Mouse (Mus musculus) 416B (cell line): ENCODE measurements around the gene Wdfy2.
A peak's percentile ranks its signal among the peaks of the same experiment; 100 is the strongest.
"Not testable (repeated sequence)": the region's sequence is repeated elsewhere in the genome, so short reads cannot be mapped to it uniquely, and the experiment has no call there.

Source experiments
- DNase-seq: peaks from one replicate; pipeline ENCODE4 v3.0.0; 2011; ENCODE audit warnings: low read depth

The Wdfy2 gene

DNA sequence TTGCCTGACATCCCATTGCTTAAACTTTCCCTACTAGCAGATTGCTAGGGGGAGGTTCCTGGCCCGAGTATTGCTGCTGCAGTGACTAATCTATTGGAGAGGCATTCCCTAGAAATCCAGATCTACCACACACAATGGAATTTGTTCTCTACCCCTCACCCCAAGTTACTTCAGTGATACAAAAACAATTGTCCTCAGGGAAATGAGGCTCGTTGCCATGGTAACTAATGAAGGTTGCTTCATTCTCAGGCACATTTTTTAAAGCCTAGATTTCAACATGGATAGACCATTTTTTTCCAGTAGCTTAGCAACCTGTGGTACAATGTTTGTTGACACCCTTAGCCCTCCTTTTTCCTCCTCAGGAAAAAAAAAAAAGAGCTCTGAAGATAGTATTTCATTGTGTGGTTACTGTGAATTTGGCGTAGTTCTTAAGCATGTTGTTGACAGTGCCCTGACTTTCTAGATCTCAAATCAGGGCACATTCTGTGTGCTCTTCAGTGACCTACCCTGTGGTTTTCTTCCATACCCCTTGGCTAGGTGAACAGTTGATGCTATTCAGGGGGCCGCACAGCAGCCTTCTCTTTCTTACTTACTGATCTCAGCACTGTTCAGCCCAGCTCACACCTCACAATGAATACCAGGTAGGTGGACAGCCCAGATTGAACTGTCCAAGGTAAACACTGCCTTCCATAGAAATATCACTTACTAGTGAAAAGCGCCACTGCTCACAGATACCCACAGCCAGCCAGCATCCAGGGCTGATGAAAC is 42.8 kb downstream of the Wdfy2 start:
- peak; percentile 49 for DNase-seq

DNA sequence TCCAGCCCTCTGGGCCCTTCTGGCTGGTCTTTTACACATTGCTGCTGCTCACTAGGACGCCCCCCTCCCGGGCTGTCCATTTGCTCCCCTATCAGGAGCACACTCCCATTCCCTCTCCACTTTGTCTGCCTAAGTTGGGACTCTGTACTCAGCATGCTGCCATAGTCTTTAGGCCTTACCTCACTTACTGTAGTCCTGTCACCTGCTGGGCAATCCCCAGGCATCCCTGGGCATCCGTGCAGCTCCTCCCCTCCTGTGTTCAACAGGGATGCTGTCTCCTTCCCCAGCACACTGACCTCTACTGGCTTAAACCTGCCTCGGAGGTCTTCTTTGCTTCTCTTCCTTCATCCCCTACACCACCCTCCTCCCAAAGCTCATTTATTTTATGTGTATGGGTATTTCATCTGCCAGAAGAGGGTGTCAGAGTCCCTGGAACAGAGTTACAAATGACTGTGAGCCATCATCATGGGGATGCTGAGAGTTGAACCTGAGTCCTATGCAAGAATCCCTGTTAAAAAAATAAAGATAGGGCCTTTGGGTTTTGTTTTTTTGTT is 44.7 kb downstream of the Wdfy2 start:
- DNase-seq, result peak; percentile 61

- no peak for DNase-seq
Measured at GRCm38 (mm10) chr14:62883551-62883950, 46.1 kb downstream of the Wdfy2 start.

GRCm38 (mm10) chr14:62884171-62884570 is 46.7 kb downstream of the Wdfy2 start:
- no peak for DNase-seq

DNA sequence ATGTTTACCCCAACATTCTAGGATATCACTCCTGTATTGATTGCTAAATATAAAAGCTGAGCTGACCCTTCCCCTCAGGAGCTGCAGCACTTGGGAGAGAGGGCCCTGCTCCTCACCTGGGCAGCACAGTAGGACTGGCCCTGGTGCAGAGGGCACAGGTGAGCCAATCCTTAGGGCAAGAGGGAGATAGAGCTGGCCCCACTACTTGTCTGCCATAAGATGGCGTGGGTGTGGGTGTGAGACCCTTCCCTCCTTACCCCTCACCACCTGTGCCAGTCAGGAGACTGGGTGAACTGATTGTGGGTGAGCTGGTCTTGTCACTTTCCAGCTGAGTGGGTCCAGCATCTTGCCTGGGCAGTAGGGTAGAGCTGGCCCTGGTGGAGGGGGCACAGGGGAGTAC is 47.2 kb downstream of the Wdfy2 start:
- DNase-seq, result no peak

- no peak for DNase-seq
Measured at GRCm38 (mm10) chr14:62885146-62885545, 47.7 kb downstream of the Wdfy2 start.

DNA sequence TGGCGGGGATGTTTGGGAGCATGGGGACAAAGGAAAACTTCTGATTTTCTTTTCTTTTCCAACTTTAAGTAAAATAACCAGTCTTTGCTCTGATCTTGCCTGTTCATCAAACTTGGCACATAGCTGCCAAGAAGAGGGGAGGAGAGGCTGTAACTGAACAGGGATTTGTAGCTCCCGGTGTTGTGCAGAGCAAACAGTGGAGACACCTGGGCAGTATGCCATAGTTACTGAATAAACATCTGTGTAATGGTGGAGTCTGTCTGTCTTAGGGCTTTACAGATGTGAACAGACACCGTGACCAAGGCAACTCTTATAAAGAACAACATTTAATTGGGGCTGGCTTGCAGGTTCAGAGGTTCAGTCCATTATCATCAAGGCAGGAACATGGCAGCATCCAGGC is 53.9 kb downstream of the Wdfy2 start:
- no peak for DNase-seq

- DNase-seq, result no peak
Measured at GRCm38 (mm10) chr14:62892771-62893641, 55.5 kb downstream of the Wdfy2 start.

DNA sequence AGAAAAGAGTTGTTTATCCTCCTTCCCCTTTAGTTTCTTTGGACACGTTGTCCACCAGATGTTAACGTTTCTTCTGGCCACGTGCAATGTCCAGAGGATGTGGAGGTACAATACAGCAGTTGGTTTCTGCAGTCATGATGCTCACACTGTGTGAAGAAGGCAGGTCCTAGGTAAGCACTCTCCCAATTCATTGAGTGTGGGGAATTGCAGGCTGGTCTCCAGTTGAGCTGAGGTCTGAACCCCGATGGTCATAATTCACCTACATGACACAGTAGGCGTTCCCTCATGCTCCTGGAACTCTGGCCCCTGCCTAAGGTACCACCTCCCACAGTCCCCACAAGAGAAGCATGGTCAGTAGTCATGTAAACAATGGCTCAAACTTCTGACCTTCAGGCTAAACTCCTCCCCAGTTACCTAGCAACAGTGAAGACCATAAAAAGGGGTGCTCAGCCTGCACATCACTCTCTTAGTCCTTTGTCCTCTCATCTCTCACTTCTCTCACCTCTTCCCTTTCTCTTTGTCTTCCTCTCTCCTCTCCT is 56.2 kb downstream of the Wdfy2 start:
- not testable (repeated sequence) for DNase-seq

GRCm38 (mm10) chr14:62894924-62895840 is 57.7 kb downstream of the Wdfy2 start:
- DNase-seq, result no peak

DNA sequence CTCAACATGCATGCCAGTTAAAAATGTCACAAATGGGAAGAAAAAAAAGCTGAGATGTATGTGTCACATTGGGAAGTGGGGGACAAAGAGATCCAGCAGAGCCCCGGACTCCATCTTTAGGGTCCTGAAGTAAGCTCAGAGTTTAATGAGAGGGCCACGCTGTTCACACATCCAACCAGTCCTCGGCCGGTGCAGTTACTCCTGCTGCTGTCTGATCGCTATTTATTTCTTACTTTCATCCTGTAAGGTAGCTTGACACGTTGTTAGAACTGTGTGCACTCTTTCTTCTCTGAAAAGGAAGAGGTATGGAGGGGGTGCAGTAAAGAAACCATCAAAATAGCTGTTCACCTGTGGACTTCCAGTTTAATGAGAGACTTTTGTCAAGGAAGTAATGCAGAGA is 60.6 kb downstream of the Wdfy2 start:
- no peak for DNase-seq

- DNase-seq, result no peak
Measured at GRCm38 (mm10) chr14:62907888-62908287, 70.4 kb downstream of the Wdfy2 start.

DNA sequence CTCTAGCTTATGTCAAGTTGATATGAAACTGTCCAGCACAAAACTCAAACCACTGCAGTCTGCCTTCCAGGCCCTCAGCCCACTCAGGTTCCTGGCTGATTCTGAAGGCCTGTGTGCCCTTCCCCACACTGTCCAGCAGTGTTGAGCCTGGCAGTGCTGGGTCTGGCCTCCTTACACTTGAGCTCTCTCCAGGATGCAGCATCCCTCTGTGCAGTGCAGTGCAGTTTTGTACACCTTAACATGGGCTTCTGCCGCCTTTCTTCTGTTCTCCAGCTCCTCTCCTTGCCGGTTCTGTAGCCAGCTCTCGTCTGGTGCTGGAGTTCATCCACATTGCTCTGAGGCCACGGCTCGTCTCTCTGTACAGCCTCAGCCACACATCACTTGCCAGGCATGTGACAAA is 71.1 kb downstream of the Wdfy2 start:
- DNase-seq, result no peak

DNA sequence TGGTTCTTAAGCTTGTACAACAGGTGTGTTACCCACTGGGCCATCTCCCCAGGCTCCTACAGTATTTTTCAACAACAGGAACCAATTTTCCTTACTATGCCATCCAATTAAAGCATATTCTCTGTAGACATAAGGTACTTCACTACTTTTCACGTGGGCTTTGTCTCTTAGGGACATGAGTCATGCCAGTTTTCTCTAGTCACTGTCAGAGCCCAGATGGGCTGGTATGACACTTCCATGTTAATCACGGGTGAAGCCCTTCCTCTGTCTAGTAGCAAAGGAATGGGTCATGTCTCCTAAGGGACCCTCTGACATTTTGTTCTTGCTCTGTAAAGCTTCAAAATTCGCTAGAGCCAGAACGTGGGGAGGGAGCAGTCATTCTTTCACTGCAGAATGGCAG is 73.4 kb downstream of the Wdfy2 start:
- DNase-seq, result peak; percentile 9

DNA sequence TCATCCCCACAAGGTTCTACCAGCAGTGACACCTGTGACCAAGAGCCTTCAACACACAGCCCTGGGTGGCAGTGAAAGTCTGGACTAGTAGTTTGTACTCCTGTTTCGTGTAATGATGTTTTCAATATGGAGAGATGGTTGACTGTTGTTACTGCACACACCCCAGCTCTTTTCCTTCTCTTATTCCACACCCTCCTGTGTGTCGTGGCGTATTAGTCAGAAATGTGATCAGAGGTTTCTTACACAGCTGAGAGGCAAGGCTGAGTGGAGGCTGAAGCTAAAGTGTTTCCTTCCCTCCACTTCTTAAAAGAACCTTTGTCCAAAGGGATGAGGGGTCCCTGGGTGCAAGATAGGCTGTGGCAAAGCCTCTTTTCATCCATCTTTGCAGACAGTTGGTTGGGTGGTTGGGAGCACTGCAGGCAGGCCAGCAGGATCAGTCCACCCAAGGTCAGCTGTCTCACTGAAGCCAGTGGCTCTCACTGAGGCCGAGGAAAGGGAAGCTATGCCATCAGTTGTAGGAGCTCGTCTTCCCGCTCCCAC is 77.7 kb downstream of the Wdfy2 start:
- no peak for DNase-seq

- DNase-seq, result no peak
Measured at GRCm38 (mm10) chr14:62916488-62917034, 79.1 kb downstream of the Wdfy2 start.

- DNase-seq, result no peak
Measured at GRCm38 (mm10) chr14:62921401-62921800, 83.9 kb downstream of the Wdfy2 start.

DNA sequence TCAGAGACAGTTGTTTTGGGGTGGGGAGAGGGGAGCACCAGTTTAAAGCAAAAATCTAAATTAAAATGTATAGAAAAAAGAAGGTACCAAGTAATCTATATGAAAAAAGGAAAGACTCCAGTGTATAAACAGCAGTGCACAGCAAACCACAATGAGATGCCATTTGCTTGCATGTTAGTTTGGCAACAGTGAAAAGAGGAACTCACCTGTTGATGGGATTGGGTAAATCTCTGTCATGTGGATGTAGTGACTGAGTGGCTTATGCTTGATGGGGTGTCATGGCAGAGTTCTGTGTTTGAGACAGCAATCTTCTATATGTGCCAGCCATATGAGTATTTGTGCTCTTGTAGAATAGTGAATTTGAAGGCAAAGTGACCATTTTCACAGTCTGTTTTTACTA is 85.2 kb downstream of the Wdfy2 start:
- peak; percentile 43 for DNase-seq

DNA sequence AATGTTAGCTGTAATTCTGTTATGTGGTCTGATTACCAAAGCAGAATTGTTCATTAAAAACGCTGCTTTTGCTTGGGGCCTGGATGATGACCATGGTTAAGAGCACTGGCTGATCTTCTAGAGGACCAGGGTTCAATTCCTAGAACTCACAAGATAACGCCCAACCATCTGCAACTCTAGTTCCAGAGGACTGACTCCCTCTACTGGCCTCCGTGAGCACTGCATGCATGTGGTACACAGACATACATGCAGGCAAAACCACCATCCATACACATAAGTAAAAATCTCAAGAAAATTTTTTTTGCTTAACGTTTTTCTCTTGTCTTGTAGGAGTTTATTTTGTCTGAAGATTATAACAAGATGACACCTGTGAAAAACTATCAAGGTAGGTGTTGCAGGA is 87.3 kb downstream of the Wdfy2 start:
- DNase-seq, result peak; percentile 16

GRCm38 (mm10) chr14:62928101-62928541 is 90.6 kb downstream of the Wdfy2 start:
- peak; percentile 75 for DNase-seq

- no peak for DNase-seq
Measured at GRCm38 (mm10) chr14:62935361-62935760, 97.9 kb downstream of the Wdfy2 start.
